Mouse (Mus musculus) forebrain, embryonic 11.5 days (tissue): ENCODE results near the gene Smc3. TPM values are rescaled to one million over a fixed set of nuclear protein-coding genes. Genes with fewer than 3 reads are reported as not detected.
"Not testable (repeated sequence)": the region's sequence is repeated elsewhere in the genome, so short reads cannot be mapped to it uniquely, and the experiment has no call there.

Experiments used
- ATAC-seq: fragments of 200-750 bp; cut with Nextera tagmentation; replicated peaks from 2 replicates; pipeline ENCODE4 v1.8.0; 2017; ENCODE audit warnings: moderate TSS enrichment; ENCODE audit not compliant: low FRiP score
- DNase-seq: peaks from one replicate; pipeline ENCODE4 v3.0.0-alpha.2; 2017; ENCODE audit warnings: low spot score
- H3K27ac ChIP-seq: fragments of 300-500 bp; sonication (generic); 2 replicates; pipeline ENCODE4 v1.5.1; 2014; ENCODE audit warnings: low read depth, low read length
- H3K27me3 ChIP-seq: fragments of 300-500 bp; sonication (generic); 2 replicates; pipeline ENCODE4 v1.6.1; 2014; ENCODE audit warnings: mild to moderate bottlenecking, low read length, mixed read lengths; ENCODE audit not compliant: control insufficient read depth, insufficient read depth
- H3K36me3 ChIP-seq: fragments of 300-500 bp; sonication (generic); 2 replicates; pipeline ENCODE4 v1.6.1; 2014; ENCODE audit warnings: mild to moderate bottlenecking, low read length, moderate library complexity, mixed read lengths; ENCODE audit not compliant: control insufficient read depth, insufficient read depth
- H3K4me1 ChIP-seq: fragments of 300-500 bp; sonication (generic); replicated peaks from 2 replicates; pipeline ENCODE4 v1.6.1; 2014; ENCODE audit warnings: low read length, mixed read lengths; ENCODE audit not compliant: control insufficient read depth, insufficient read depth
- H3K4me2 ChIP-seq: fragments of 300-500 bp; sonication (generic); 2 replicates; pipeline ENCODE4 v1.6.1; 2014; ENCODE audit warnings: low read depth, mild to moderate bottlenecking, low read length, moderate library complexity, mixed read lengths; ENCODE audit not compliant: severe bottlenecking
- H3K4me3 ChIP-seq: fragments of 300-500 bp; sonication (generic); 2 replicates; pipeline ENCODE4 v1.5.1; 2014; ENCODE audit warnings: low read depth, low read length
- H3K9ac ChIP-seq: fragments of 300-500 bp; sonication (generic); 2 replicates; pipeline ENCODE4 v1.6.1; 2014; ENCODE audit warnings: low read length
- H3K9me3 ChIP-seq: fragments of 300-500 bp; sonication (generic); 2 replicates; pipeline ENCODE4 v1.6.1; 2016; ENCODE audit warnings: low read length, mixed read lengths; ENCODE audit not compliant: control insufficient read depth
- WGBS: fragments of 180-500 bp; shearing (Covaris S2); extraction: QIAGEN DNeasy Blood & Tissue Kit; methylation state at CpG from one replicate; pipeline ENCODE4 v1.1.7; 2014; 5-methylcytosine and 5-hydroxymethylcytosine counted together
- polyA plus RNA-seq: library from polyadenylated mRNA; unstranded; fragments of >200 nt; fragmentation: Nextera tagmentation; extraction: Ambion mirVana; gene quantifications from 2 replicates; pipeline ENCODE4 v1.2.1, GENCODE M21; 2014

The Smc3 gene
- polyA plus RNA-seq, 1 experiment from 2014 or later, result 101 TPM

- no peak overlapping the region for H3K27ac ChIP-seq
- no peaks in the 10 kb centered on the region for H3K27me3 ChIP-seq
Observed at GRCm38 (mm10) chr19:53573151-53573550, 27.0 kb upstream of the Smc3 start.

GRCm38 (mm10) chr19:53574131-53574530 is 26.1 kb upstream of the Smc3 start:
- ATAC-seq, result no peak
- Histone ChIP-seq H3K4me3 (no peak overlapping the region), H3K4me2 (no peak overlapping the region), H3K27me3 (no peaks in the 10 kb centered on the region), H3K36me3 (no peaks in the 10 kb centered on the region), H3K9me3 (no peaks in the 10 kb centered on the region), H3K27ac (no peak overlapping the region), H3K9ac (no peak overlapping the region), H3K4me1 (no peaks in the 10 kb centered on the region)
- peak; percentile 28 for DNase-seq
- 42% methylated on average over 8 of the region's 8 CpGs for WGBS

More at GRCm38 (mm10) chr19:53573151-53573550, 27.0 kb upstream of the Smc3 start:
- no peaks in the 10 kb centered on the region for H3K36me3 ChIP-seq
- no peak for ATAC-seq
- H3K4me2 ChIP-seq, result no peak overlapping the region
- no peak overlapping the region for H3K4me3 ChIP-seq
- DNase-seq, result peak; percentile 11
- no peaks in the 10 kb centered on the region for H3K9me3 ChIP-seq
- H3K4me1 ChIP-seq, result no peaks in the 10 kb centered on the region
- H3K9ac ChIP-seq, result no peak overlapping the region
- 83% methylated on average over 3 of the region's 3 CpGs for WGBS

GRCm38 (mm10) chr19:53574546-53574945 is 25.7 kb upstream of the Smc3 start:
- WGBS, result 88% methylated on average over 7 of the region's 7 CpGs
- no peak overlapping the region for H3K9ac ChIP-seq
- ATAC-seq (no peak), DNase-seq (no peak)
- no peak overlapping the region for H3K4me3 ChIP-seq
- H3K36me3 ChIP-seq, result no peaks in the 10 kb centered on the region
- H3K27me3 ChIP-seq, result no peaks in the 10 kb centered on the region
- no peaks in the 10 kb centered on the region for H3K4me1 ChIP-seq
- H3K27ac ChIP-seq, result no peak overlapping the region
- H3K4me2 ChIP-seq, result no peak overlapping the region
- no peaks in the 10 kb centered on the region for H3K9me3 ChIP-seq

- DNase-seq (peak; percentile 44), ATAC-seq (no peak)
- no peaks in the 10 kb centered on the region for H3K4me1 ChIP-seq
- no peak overlapping the region for H3K4me3 ChIP-seq
- H3K27me3 ChIP-seq, result no peaks in the 10 kb centered on the region
- H3K4me2 ChIP-seq, result no peak overlapping the region
- H3K36me3 ChIP-seq, result no peaks in the 10 kb centered on the region
- no peaks in the 10 kb centered on the region for H3K9me3 ChIP-seq
- no peak overlapping the region for H3K9ac ChIP-seq
- WGBS, result 84% methylated on average over 4 of the region's 4 CpGs
- H3K27ac ChIP-seq, result no peak overlapping the region
Observed at GRCm38 (mm10) chr19:53575296-53576010, 24.7 kb upstream of the Smc3 start.

- DNase-seq, result peak; percentile 11
- H3K4me1 ChIP-seq, result no peaks in the 10 kb centered on the region
- no peak for ATAC-seq
- WGBS, result 88% methylated on average over 7 of the region's 7 CpGs
- no peak overlapping the region for H3K9ac ChIP-seq
- H3K27me3 ChIP-seq, result no peaks in the 10 kb centered on the region
- H3K9me3 ChIP-seq, result no peaks in the 10 kb centered on the region
- no peak overlapping the region for H3K27ac ChIP-seq
- H3K36me3 ChIP-seq, result no peaks in the 10 kb centered on the region
- H3K4me2 ChIP-seq, result no peak overlapping the region
- no peak overlapping the region for H3K4me3 ChIP-seq
Observed at GRCm38 (mm10) chr19:53576061-53576460, 24.1 kb upstream of the Smc3 start.

GRCm38 (mm10) chr19:53577025-53577800 is 23.0 kb upstream of the Smc3 start:
- peak; percentile 46 for DNase-seq
- no peak overlapping the region for H3K9ac ChIP-seq

GRCm38 (mm10) chr19:53578597-53579252 is 21.5 kb upstream of the Smc3 start:
- no peak overlapping the region for H3K9ac ChIP-seq
- DNase-seq (peak; percentile 71), ATAC-seq (peak; percentile 67)
- no peak overlapping the region for H3K27ac ChIP-seq
- H3K4me2 ChIP-seq, result no peak overlapping the region
- H3K9me3 ChIP-seq, result no peaks in the 10 kb centered on the region; the same call in 1 of the 2 replicates
- 14% methylated on average over 8 of the region's 8 CpGs for WGBS
- H3K4me3 ChIP-seq, result no peak overlapping the region
- H3K4me1 ChIP-seq, result no peaks in the 10 kb centered on the region
- no peaks in the 10 kb centered on the region for H3K36me3 ChIP-seq
- H3K27me3 ChIP-seq, result no peaks in the 10 kb centered on the region

More at GRCm38 (mm10) chr19:53577025-53577800, 23.0 kb upstream of the Smc3 start:
- 50% methylated on average over 11 of the region's 11 CpGs for WGBS
- Histone ChIP-seq H3K36me3 (no peaks in the 10 kb centered on the region), H3K4me3 (no peak overlapping the region), H3K4me2 (no peak overlapping the region), H3K9me3 (no peaks in the 10 kb centered on the region), H3K27me3 (no peaks in the 10 kb centered on the region), H3K27ac (no peak overlapping the region), H3K4me1 (no peaks in the 10 kb centered on the region)
- no peak for ATAC-seq

GRCm38 (mm10) chr19:53580271-53580670 is 19.9 kb upstream of the Smc3 start:
- H3K4me1 ChIP-seq, H3K27ac ChIP-seq, H3K36me3 ChIP-seq, H3K27me3 ChIP-seq, H3K4me3 ChIP-seq, H3K9ac ChIP-seq, H3K4me2 ChIP-seq, ATAC-seq: not testable (repeated sequence)
- H3K9me3 ChIP-seq, result peaks cover 10% of the 10 kb centered on the region
- 85% methylated on average over 8 of the region's 8 CpGs for WGBS
- DNase-seq, result peak; percentile 37
